Mouse (Mus musculus): ENCODE measurements around the gene Rap1b.
A peak's percentile ranks its signal among the peaks of the same experiment; 100 is the strongest.

Gene Rap1b

DNA sequence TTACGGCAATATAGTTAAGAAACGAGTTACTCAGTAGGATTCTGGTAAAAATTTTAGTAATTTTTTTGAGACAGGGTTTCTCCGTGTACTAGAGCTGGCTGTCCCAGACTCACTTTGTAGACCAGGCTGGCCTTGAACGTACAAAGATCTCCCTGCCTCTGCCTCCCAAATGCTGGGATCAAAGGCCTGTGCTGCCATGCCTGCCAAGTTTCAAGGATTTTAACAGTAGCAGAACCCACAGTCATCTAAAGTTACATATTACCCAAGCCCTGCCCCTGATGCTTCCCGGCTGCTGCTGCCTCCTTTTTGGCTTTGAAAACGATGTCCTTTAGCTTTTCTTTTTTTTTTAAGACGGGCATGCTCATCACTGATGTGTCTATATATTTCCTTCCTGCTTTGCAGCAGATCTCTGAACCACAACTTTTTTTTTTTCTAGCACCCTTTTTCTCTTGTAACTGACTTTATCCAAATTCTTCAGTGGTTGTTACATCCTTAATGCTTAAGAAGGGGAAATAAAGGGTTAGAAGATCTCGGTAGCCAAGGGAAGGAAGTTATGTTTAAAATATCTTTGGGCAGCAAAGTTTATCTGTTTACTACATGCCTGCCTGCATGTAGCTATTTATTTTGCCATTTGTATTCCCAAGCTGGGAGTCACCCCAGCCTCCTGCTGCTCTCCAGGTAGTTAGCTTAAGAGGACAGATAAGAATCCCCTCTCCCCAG lies 10.3 kb upstream of the Rap1b start:
- no peak for DNase-seq

DNA sequence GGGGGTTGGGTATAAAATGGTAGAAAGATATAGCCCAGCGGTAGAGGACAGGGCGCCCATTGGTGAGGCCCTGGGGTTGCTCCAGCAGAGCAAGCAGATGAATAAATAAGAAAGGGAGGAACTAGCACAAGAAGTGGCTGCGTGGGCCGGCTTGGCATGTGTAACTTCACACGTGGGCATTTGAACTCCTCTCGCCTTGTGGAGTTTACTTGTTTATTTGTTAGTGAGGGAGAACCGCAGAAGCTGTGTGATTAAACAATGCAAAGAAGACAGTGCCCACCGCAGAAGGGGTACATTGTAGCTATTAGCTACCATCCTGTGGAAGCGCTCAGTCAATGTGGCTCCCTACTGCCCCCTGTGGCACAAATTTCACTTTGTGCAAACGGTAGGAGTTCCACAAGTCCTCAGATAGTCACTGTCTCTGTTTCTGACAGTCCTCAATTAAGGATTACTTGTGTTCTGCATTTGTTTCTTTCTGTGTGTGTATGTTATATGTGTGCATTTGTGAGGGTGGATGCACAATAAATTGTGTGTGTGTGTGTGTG lies 6.9 kb upstream of the Rap1b start:
- DNase-seq = peak; percentile 57

DNA sequence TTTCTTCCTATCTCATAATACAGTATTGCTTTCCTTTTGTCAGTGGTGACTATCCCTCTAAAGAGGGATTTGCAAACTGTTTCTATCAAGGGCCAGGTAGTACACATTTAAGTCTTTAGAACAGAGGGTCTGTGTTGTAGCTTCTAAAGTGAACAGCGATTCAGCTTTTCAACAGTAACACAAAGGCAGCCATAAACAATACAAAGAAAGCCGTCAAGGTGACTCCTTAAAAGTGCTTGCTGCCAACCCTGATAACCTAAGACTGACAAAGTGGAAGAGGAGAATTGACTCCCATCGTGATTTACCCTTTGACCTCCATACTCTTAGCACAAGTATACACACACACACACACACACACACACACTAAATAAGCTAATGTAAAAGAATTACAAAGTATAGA lies 3.1 kb upstream of the Rap1b start:
- no peak for DNase-seq

DNA sequence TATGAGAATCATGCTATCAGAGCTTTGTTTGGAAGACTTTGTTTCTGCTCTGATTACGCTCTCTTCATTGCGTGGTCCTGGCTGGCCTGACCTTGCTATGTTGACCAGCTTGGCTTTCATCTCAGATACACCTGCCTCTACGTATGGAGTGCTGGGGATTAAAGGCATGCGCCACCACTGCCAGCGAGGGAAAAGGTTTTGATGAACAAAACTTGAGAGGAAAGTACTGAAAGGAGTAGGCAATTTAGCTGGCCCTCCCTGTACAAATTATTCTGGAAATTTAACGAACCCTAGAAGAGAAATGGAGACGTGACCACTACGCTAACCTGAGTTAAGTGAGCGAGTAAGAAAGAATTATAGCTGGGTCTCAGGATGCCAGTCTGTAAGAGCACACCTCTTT lies 961 bp upstream of the Rap1b start:
- DNase-seq = no peak

DNA sequence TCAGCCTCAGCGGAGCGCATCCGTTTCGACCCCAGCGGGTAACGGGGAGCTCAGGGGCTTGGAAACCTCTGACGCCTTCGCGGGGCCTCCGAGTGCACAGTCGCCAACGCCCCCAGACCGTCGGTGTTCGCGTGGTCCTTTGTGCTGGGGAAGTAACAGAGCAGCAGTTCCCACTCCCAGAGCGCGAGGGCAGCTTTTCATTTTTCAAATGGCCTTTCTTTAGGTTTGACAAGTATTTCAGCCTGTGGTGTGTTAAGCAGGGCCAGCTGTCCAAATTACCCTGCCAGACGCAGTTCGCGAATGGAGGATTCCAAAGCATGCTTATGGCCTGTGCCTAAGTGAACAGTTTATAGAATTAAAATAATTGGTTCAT lies 411 bp upstream of the Rap1b start:
- DNase-seq = no peak

DNA sequence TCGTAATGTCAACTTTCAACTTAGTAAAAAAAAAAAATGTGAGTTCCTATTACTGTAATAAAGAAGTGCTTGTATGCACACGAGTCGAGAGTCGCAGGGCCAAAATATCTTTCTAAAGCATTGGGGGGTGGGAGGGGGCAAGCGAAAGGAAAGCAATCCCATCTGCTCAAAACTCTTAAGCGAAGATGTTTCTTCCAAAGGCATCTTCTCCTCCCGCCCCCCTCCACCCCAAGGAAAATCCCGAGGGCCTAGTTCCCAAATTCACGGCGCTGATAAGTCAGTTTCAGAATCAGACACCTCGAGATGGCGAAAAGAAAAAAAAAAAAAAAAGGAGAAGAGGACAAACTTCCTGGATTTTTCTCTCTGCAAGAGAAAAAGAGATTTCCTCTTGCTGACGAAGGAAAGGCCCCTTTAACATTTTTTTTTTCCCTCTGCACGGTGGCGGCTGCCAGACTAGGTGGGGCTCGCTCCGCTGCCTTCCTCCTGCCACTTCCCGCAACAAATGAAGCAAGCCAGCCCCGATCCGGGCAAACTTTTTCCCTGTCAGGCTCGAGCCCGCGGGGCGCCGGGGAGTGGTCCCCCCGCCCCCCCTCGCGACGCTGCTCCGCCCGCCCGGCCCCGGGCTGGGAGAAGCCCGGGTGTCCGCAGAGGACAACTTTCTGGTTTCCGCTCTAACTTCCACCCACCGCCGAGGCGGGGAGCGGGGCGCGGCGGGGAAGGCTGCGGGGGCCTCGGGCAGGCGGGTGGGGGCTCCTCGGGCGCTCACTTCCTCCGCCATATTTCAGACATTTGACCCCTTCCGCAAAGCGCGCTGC lies 846 bp downstream of the Rap1b start:
- DNase-seq = peak; percentile 82

DNA sequence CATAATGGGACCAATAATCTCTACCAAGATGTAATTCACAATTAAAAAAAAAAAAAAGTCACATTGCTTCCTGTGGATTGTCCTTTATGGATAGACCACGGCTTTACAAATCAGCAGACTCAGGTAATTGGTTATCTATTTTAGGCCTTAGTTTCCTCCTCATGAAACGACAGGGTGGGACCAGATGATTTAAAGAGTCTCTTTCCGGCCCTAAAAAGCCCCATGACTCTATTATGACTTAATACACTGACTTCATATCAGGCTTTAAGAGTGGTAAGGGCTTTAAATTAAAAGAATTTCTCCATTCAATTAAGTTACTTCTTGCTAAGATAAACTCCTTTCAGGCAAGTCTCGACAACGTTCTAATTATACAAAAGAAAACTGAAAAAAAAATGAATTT lies 1.6 kb downstream of the Rap1b start:
- no peak for DNase-seq

DNA sequence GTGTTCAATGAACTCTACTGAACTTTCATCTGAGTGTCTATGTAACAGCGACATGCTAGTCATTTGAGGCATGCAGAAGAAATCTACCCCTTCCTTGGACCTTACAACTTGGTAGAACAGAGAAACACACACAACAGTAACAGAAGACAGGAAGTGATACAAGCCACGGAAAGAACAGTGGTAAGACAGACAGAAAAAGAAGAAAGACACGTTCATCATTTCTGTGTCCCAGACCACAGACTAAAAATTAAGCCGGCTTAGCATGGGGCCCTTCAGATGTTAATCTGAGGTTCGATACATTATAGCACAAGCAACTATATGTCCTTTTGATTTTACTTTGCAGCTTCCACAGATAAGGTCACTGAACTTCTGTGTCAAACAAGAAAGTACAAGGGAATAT lies 2.1 kb downstream of the Rap1b start:
- DNase-seq = no peak

DNA sequence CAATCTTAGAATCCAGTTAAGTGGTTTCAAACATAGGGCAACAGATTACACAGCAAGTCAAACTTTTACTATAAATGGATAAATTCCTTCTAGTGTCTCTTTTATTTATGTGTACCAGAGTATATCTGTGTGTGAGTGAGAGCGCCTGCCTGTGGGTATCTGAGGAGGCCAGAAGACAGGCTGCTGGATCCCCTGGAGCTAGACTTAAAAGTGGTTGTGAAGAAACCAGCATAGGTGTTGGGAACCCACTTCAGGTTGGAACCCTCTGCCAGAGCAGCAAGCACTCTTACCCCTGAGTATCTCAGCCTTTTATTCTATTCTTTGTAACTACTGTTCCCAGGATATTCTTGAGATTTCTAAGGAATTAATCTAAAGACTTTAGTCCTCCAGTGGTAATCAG lies 4.1 kb downstream of the Rap1b start:
- no peak for DNase-seq

DNA sequence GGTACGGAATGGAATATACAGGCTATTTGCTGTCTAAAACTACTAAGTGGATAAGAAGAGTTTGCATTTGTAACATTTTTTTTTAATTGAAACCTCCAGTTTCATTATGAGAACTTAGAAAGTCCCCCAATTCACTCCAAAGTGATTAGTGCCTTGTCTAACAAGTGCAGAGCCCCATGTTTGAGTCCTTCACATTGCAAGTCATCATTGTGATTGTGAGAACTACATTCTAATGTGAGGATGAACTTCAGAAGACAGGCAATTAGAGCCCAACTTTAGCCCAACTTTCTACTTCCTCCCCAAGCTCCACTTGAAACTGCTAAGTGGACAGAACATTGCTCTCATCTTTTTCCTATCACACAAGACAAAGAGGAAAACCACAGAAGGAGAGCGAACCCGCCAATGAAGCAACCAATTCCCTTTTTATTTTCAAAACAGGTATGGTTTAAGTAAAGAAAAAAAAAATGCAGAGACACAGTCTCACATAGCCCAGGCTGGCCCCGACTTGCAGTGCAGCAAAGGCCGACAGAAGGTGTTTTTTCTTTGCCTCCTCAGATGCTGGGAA lies 5.3 kb downstream of the Rap1b start:
- DNase-seq = no peak

DNA sequence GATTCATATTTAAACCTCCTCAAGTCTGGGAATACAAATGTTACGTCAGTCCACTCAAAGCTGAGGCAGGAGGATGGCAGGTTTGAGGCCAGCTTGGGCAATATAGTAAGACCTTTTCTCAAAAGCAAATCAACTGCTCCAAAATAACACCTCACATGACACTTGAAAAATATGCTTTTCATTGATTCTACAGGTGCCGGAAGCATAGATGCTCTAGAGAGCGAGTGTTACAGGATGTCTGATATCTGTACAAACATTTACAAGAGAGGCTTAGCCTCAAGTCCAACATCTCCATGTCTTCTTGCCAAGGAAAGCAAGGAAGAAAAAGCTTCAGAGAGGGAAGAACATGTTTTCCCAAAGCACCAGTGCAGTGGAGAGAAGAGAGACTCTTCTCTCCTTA lies 6.1 kb downstream of the Rap1b start:
- DNase-seq = no peak

DNA sequence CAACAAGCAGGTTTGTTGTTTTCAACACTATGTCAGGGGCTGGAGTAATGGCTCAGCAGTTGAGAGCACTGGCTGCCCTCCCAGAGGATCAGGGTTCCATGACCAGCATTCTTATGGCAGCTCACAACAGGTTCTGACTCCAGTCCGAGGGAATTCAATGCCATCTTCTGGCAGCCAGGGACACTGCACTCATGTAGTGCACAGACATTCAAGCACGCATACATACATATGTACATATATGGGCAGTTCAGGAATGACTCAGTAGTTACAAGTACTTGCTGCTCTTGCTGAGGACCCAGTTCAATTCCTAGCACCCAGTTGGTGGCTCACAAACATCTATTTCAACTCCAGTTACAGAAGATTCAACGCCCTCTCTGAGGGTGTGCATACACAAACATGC lies 6.9 kb downstream of the Rap1b start:
- DNase-seq = peak; percentile 34

DNA sequence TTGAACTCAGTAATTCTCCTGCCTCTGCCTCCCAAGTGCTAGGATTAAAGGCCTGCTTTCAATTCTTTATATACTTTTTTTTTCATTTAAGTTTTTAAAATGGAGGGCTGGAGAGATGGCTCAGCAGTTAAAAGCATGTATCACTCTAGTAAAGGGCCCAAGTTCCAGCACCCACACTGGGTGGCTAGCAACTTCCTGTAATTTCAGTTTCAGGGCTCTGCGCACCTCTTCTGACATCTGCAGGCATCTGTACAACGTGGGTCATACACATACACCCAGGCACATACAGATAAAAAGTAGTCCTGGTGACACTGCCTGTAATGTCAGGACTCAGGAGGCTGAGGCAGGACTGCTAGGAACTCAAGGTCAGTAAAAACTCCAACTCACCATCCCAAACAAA lies 9.5 kb downstream of the Rap1b start:
- DNase-seq = peak; percentile 47

DNA sequence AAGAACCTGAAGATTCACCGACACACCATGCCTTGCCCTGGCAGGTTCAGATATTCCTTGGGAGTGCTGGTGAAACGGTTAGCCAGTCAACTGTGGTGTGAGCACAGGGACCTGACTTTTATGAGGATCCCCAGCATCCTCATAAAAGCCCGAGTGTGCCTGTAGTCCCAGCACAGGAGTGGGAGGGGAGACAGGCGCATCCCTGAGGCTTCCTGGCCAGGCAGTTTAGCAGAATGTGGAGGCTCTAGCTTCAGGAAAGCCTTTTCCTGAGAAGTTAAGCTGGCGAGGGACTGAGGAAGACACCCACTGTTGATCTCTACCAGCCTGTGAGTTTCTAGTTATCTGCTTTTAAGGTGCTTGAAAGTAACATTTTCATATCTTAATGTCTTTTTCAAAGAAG lies 10.4 kb downstream of the Rap1b start:
- no peak for DNase-seq

DNA sequence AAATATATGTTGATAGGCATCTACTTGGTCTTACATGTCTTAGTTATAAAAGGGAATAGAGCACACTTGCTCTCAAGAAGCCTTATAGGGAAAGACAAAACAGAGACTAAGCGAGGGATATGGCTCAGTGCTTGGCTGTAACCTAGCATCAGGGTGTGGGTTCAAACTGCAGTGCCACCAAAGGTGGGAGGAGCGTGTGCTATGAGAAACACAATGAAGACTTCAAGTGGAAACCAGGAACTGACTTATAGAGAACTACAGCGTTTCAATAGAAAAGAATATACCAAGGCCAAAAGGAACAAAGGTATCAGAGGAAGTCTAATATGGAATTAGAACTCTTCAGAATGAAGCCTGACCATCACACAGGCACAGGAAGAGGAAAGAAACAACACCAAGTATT lies 15.0 kb downstream of the Rap1b start:
- DNase-seq = no peak

DNA sequence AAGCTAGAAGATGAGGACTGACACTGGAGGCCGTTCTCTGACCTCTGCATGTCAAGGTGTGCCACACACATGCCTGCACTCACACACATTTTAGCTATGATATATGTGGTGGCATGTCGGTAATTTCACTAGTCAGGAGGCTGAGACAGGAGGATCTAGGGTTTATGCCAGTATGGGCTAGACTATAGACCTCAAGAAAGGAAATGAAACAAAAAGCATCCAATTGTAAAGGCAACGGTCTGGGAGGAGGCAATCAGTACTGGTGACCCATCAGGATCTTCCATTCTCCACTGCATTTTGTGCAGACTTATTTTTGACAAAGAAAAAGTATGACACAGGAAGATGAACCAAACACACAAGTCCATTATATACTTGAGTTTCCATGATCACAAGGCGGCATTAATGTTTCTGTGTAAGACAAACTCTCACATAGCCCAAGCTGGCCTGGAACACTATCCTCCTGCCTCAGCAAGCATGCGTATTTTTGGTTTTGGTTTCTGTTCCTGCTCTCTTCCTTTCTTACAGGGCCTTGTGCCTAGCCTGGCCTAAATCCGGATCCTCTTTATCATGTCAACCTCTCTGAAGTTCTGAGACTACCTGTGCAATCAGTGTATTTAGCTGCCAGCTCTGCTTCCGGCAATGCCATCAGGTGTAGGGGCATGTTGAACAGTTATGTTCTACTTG lies 16.2 kb downstream of the Rap1b start:
- no peak for DNase-seq

DNA sequence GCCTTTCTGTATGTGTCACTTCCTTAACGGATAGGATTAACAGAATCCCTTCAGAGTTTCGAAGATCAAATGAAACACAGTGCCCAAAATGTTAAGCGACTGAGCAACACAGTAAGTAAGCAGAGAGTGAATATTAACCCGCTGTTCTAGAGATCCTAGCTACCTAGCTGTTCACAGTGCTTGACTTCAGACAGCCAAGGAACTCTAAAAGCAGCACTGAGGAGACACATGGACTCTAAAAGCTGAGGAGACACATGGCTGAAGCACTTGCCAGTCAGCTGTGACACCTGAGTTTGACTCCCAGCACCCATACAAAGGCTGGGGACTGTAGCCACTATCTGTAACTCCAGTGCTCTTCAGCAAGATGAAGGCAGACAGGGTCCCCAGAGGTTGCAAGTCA lies 16.8 kb downstream of the Rap1b start:
- DNase-seq = no peak

DNA sequence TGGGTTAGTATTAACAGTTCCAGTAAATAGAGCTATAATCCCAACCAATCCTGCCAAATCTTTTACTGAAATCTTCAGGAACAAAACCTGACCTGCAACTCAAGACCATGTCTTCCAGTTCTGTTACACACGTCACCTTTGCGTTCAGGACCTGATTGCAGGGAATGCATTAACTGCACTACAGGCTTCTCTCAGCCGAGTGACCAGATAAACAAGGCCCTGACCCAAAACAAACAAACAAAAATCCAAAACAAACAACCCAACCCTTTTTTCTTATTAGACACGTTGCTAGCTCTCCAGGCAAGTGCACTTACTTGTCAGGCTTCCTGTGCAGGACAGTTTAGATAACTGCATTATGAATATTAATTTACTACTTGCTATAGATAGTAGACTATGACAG lies 17.3 kb downstream of the Rap1b start:
- DNase-seq = no peak

DNA sequence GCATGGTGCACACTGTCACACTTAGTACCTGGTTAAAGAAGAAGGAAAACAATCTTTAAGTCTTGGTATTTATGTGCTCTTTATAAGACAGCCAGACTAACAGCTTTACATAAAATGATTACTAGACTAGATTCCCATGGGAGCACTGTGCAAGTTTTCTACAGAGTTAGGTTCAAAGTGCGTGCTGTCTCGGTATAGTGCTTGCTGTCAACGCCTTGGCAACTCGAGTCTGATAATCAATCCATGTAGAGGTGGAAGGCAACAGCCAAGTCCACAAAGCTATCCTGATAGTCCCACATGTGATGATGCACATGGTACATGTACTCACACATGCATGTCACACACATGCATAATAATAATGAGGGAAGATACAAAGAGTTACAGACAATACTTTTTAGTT lies 21.2 kb downstream of the Rap1b start:
- DNase-seq = no peak

DNA sequence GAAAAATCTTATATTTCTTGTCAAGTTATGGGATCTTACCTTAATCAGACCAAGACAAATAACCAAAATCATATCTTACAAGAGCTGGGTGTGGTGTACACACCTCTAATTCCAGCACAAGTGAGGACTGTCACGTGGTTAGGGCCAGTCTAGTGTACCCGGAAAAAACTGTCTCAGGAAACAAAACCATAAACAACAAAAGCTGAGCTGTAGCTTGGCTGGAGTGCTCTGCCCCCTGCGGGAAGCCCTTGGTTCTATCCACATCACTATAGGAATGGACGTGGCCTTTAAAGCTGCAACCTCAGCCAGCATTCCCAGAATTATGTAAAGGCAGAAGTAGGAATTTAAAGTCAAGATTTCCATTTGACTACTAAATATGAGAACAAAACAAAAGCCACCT lies 21.7 kb downstream of the Rap1b start:
- DNase-seq = no peak

DNA sequence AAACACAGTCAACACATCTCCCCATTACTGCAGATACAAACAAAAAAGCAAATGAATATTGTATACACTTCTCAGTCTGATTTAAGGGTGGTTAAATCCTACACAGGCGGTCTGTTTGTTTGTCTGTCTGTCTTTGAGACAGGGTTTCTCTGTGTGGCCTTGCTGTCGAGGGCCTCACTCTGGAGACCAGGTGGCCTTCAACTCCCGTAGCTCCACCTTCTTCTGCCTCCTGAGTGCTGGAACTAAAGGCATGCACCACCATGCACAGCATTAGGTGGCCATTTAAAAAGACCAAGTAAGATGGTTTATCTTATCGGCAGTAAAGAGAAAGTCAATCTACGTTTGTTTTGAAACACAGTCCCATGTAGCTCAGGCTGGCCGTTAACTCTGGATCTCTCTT lies 22.5 kb downstream of the Rap1b start:
- no peak for DNase-seq

DNA sequence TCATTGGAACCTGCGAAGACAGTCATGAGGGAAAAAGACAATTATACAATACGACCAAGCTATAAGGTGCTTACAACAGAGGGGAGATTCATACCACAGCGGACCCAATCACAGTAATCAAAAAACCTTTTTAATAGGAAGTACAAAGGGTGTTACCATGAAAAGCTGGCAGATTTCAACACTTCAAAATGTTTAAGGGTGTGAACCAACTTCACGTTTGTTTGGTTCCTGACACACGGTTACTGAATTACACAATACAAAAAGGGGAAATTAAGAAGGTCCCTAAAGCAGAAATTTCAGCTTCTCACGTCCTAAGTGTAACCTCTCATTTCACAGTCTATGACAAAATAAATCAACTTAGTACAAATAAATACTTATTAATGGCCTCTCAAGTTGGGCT lies 27.2 kb downstream of the Rap1b start:
- no peak for DNase-seq

DNA sequence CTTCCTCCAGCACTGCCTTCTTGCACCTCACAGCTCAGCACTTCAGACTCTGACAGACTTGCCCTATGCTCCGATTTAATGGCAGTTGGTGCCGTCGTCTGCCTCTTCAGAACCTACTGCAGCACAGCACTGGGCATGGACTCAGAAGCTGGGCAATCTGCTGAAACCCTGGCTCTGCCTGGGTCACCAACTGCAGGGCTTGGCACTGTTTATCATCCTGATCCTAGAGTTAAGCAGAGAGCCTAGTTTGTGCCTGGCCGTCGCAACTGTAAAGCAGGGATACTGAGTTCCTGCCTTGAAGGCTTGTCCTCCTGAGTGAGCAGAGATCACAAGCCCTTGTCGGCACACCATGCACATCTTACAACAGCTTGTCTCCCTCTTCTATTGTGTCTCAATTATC lies 29.1 kb downstream of the Rap1b start:
- no peak for DNase-seq

DNA sequence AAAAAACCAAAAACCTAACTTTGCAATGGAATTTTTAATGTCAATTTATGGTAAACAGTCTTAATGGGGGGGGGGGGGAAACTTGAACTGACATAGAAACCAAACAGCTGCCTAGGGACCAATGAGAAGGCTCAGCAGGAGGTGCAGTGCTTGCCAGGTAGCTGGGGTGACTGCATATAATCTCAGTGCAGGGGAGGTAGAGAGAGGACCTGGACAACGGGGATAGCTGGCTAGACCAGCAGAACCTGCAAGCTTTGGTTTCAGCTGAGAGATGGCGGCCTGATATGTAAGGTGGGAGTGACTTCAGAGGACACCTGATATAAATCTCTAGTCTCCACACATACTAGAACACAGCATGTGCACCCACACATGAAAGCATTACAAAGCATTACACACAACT lies 33.3 kb downstream of the Rap1b start:
- no peak for DNase-seq
